Comparison of ENCODE assay signal across 9 mouse cellular contexts in the genomic region with DNA sequence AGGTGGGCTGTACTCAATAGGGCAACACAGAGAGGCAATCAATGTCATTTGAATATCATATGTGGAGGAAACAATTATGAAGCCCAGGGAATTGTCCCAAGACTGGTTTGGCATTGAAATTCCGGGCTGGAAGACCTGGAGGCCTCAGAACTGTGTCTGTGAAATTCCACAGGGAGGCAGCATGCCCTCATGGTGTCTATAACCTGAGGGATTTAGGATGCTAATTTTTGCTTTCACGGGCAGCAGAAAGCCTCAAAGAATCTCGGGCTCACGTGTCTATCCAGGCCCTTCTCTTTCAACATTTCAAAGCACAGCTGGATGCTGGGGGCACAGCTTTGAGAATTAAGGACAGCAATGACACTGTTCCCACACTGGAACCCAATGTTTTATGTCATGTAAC. TPM values are rescaled to one million over a fixed set of nuclear protein-coding genes. Genes with fewer than 3 reads are reported as not detected.
DNase-seq lines count a peak whose midpoint lies in the region; ATAC-seq lines count a peak whose summit lies in the region.
"Had no signal": no experiment of that assay in that cellular context is flagged by ENCODE, and none has a peak within 500 bp of the region (broad histone marks: within the 10 kb centered on the region; RNA-seq: fewer than 3 reads in every experiment).

No protein-coding gene starts in this region.

- no peak overlapping the region for H3K4me3 ChIP-seq in forebrain, embryonic 11.5 days (ENCODE audit: low read depth, low read length)
- no peak overlapping the region for H3K4me3 ChIP-seq in forebrain, embryonic 13.5 days
- no peak overlapping the region for H3K4me3 ChIP-seq in midbrain, embryonic 12.5 days
- H3K4me3 ChIP-seq in midbrain, embryonic 16.5 days (ENCODE audit: low read depth, low read length): no peak overlapping the region
- H3K4me3 ChIP-seq: erythroblast, embryonic 14.5 days had no signal

- DNase-seq in forebrain, embryonic 11.5 days (ENCODE audit: low spot score): peak; percentile 50
- peak; percentile 24 for DNase-seq in fibroblast of lung, adult 2 months (ENCODE audit: low read depth)
- peak; percentile 33 to 67 for DNase-seq in left cerebral cortex, postnatal 25 days (ENCODE audit: low spot score in 2 of 2)
- DNase-seq in natural killer cell, adult 2 months (ENCODE audit: low spot score in 2 of 2): no peak
- no peak for DNase-seq in spleen, adult 12 weeks (ENCODE audit: low spot score)

- no peak overlapping the region for H3K4me2 ChIP-seq in forebrain, embryonic 11.5 days (ENCODE audit: low read depth, low read length, severe bottlenecking)
- no peak overlapping the region for H3K4me2 ChIP-seq in forebrain, embryonic 13.5 days
- H3K4me2 ChIP-seq in midbrain, embryonic 12.5 days (replicated peaks): no peak overlapping the region
- no peak overlapping the region for H3K4me2 ChIP-seq in midbrain, embryonic 16.5 days (ENCODE audit: low read length)

- no peak overlapping the region for H3K27ac ChIP-seq in forebrain, embryonic 11.5 days (ENCODE audit: low read depth, low read length)
- no peak overlapping the region for H3K27ac ChIP-seq in forebrain, embryonic 13.5 days
- H3K27ac ChIP-seq in midbrain, embryonic 12.5 days (replicated peaks): no peak overlapping the region
- no peak overlapping the region for H3K27ac ChIP-seq in midbrain, embryonic 16.5 days (ENCODE audit: low read length)

- 11% methylated on average over 4 of the region's 4 CpGs for WGBS in forebrain, embryonic 11.5 days
- 3% methylated on average over 4 of the region's 4 CpGs for whole genome bisulfite sequencing in forebrain, embryonic 13.5 days
- 3% methylated on average over 4 of the region's 4 CpGs for WGBS in midbrain, embryonic 12.5 days
- WGBS in midbrain, embryonic 16.5 days: 8% methylated on average over 4 of the region's 4 CpGs

- no peaks in the 10 kb centered on the region for H3K9me3 ChIP-seq in forebrain, embryonic 11.5 days (ENCODE audit: control insufficient read depth, low read length)
- no peaks in the 10 kb centered on the region for H3K9me3 ChIP-seq in forebrain, embryonic 13.5 days (replicated peaks)
- H3K9me3 ChIP-seq in midbrain, embryonic 12.5 days: no peaks in the 10 kb centered on the region
- H3K9me3 ChIP-seq in midbrain, embryonic 16.5 days (replicated peaks; ENCODE audit: control insufficient read depth, low read length, poor library complexity, severe bottlenecking): no peaks in the 10 kb centered on the region

- H3K9ac ChIP-seq in forebrain, embryonic 11.5 days (ENCODE audit: low read length): no peak overlapping the region
- no peak overlapping the region for H3K9ac ChIP-seq in forebrain, embryonic 13.5 days
- H3K9ac ChIP-seq in midbrain, embryonic 12.5 days (replicated peaks): no peak overlapping the region
- H3K9ac ChIP-seq in midbrain, embryonic 16.5 days (ENCODE audit: low read depth, low read length): no peak overlapping the region

- H3K4me1 ChIP-seq in forebrain, embryonic 11.5 days (replicated peaks; ENCODE audit: control insufficient read depth, insufficient read depth, low read length): peaks cover 2% of the 10 kb centered on the region; the same call in 1 of the 2 replicates
- H3K4me1 ChIP-seq in forebrain, embryonic 13.5 days: no peaks in the 10 kb centered on the region
- H3K4me1 ChIP-seq in midbrain, embryonic 12.5 days: peaks cover 5% of the 10 kb centered on the region; the same call in 1 of the 2 replicates
- H3K4me1 ChIP-seq in midbrain, embryonic 16.5 days (ENCODE audit: control insufficient read depth, insufficient read depth, low read length): no peaks in the 10 kb centered on the region

- no peaks in the 10 kb centered on the region for H3K36me3 ChIP-seq in forebrain, embryonic 11.5 days (ENCODE audit: control insufficient read depth, insufficient read depth, low read length)
- H3K36me3 ChIP-seq in forebrain, embryonic 13.5 days (ENCODE audit: poor library complexity, severe bottlenecking): no peaks in the 10 kb centered on the region
- no peaks in the 10 kb centered on the region for H3K36me3 ChIP-seq in midbrain, embryonic 12.5 days
- no peaks in the 10 kb centered on the region for H3K36me3 ChIP-seq in midbrain, embryonic 16.5 days (ENCODE audit: control insufficient read depth, insufficient read depth, low read length)

- intact Hi-C loops in left cerebral cortex, postnatal 25 days (cut with DNase I): loop anchor here (5.0 kb wide), 1 partner anchor 96 kb away; no protein-coding TSS in a partner anchor

- no peaks in the 10 kb centered on the region for H3K27me3 ChIP-seq in forebrain, embryonic 11.5 days (ENCODE audit: control insufficient read depth, insufficient read depth, low read length)
- H3K27me3 ChIP-seq in forebrain, embryonic 13.5 days: peaks cover 5% of the 10 kb centered on the region
- H3K27me3 ChIP-seq in midbrain, embryonic 12.5 days: peaks cover 8% of the 10 kb centered on the region; the same call in 1 of the 2 replicates
- H3K27me3 ChIP-seq in midbrain, embryonic 16.5 days (ENCODE audit: control insufficient read depth, insufficient read depth, low read depth, low read length): no peaks in the 10 kb centered on the region

- ATAC-seq in forebrain, embryonic 11.5 days (replicated peaks; ENCODE audit: low FRiP score): no peak
- ATAC-seq in forebrain, embryonic 13.5 days: no peak
- peak; percentile 41; the same call in 1 of the 2 replicates for ATAC-seq in midbrain, embryonic 12.5 days (ENCODE audit: low FRiP score, low read depth)
- ATAC-seq in midbrain, embryonic 16.5 days: no peak

RNA-seq across cellular contexts. Expression of a gene that starts 45.5 kb away (rescaled TPM):
- 0.79 and 1.7 TPM in 2 replicates for polyA plus RNA-seq in forebrain, embryonic 11.5 days (2014; fragmentation: Nextera tagmentation; extraction: Ambion mirVana)
- 1.0 and 1.8 TPM in 2 replicates for polyA plus RNA-seq in forebrain, embryonic 13.5 days (2015; fragmentation: Nextera tagmentation; extraction: Ambion mirVana)
- 0.52 and 0.88 TPM in 2 replicates for polyA plus RNA-seq in midbrain, embryonic 12.5 days (2016; fragmentation: Nextera tagmentation; extraction: Ambion mirVana)
- polyA plus RNA-seq in midbrain, embryonic 16.5 days (2015; fragmentation: Nextera tagmentation; extraction: Ambion mirVana): 1.0 and 1.2 TPM in 2 replicates
- total RNA-seq in left cerebral cortex, postnatal 25 days (2021): 1 to 10 TPM; 6.6 to 9.2 TPM
- polyA plus RNA-seq: erythroblast, embryonic 14.5 days had no signal

Comparison
In these comparisons a context has a peak if more than half of its experiments do, and no peak if none do; other contexts are left out.
1. DNase-seq: peak in forebrain, embryonic 11.5 days (single experiment), fibroblast of lung, adult 2 months (single experiment) and left cerebral cortex, postnatal 25 days (2 of 2); none in natural killer cell, adult 2 months (0 of 2) and spleen, adult 12 weeks (single experiment).